ENCODE assay signal across 15 mouse cellular contexts in the genomic region with DNA sequence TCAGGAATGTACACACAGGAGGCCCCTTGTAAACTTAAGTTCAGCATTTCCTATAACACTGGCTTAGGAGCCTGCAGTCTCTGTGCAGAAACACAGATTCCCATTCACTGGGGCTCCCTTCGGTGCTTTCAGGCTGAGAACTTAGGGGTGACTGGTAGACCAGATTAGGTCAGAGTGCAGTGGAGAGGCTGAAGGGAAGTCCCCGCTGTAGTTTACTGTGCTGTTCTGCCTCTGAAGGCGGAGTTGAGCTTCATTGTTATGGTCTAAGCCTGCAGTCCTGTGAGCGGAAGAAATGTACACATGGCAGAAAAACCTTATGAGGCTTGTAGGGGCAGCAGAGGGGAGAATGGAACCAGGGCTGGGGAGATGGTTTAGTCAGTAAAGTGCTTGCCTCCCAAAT.
"Had no signal": no experiment of that assay in that cellular context is flagged by ENCODE, and none has a peak within 500 bp of the region (broad histone marks: within the 10 kb centered on the region; RNA-seq: fewer than 3 reads in every experiment).

No protein-coding gene starts in this region.

- H3K4me3 ChIP-seq: kidney, embryonic 15.5 days; limb, embryonic 12.5 days; liver, embryonic 13.5 days; lung, embryonic 15.5 days; midbrain, embryonic 12.5 days; stomach, embryonic 15.5 days had no signal

- H3K4me1 ChIP-seq: kidney, embryonic 15.5 days; limb, embryonic 12.5 days; lung, embryonic 15.5 days; midbrain, embryonic 12.5 days; stomach, embryonic 15.5 days had no signal

- H3K9me3 ChIP-seq: lung, embryonic 15.5 days; stomach, embryonic 15.5 days had no signal

- H3K27me3 ChIP-seq: kidney, embryonic 15.5 days; limb, embryonic 12.5 days; liver, embryonic 13.5 days; lung, embryonic 15.5 days; midbrain, embryonic 12.5 days; stomach, embryonic 15.5 days had no signal

- ATAC-seq: liver, postnatal 0 days; midbrain, embryonic 16.5 days had no signal

- H3K27ac ChIP-seq: kidney, embryonic 15.5 days; limb, embryonic 12.5 days; liver, embryonic 13.5 days; lung, embryonic 15.5 days; midbrain, embryonic 12.5 days; stomach, embryonic 15.5 days had no signal

- H3K4me2 ChIP-seq: kidney, embryonic 15.5 days; limb, embryonic 12.5 days; liver, embryonic 13.5 days; lung, embryonic 15.5 days; midbrain, embryonic 12.5 days; stomach, embryonic 15.5 days had no signal

- H3K9ac ChIP-seq: kidney, embryonic 15.5 days; limb, embryonic 12.5 days; liver, embryonic 13.5 days; liver, postnatal 0 days; lung, embryonic 15.5 days; midbrain, embryonic 12.5 days; stomach, embryonic 15.5 days had no signal

- H3K36me3 ChIP-seq: kidney, embryonic 15.5 days; limb, embryonic 12.5 days; liver, embryonic 13.5 days; lung, embryonic 15.5 days; midbrain, embryonic 12.5 days; stomach, embryonic 15.5 days had no signal

- DNase-seq: kidney, adult 2 months; kidney, postnatal 14 days; liver; liver, embryonic 13.5 days; liver, postnatal 0 days; lung, postnatal 14 days; right cerebral cortex, postnatal 25 days; thymus, adult 2 months; thymus, postnatal 36 days had no signal
